Comparison of ENCODE assay signal across 13 mouse cellular contexts in genomic region chr8:64317815-64318214, GRCm38 (mm10).
"Had no signal": no experiment of that assay in that cellular context is flagged by ENCODE, and none has a peak within 500 bp of the region (broad histone marks: within the 10 kb centered on the region; RNA-seq: fewer than 3 reads in every experiment).

No protein-coding gene starts in this region.

- H3K9ac ChIP-seq: limb, embryonic 15.5 days; liver, embryonic 12.5 days; lung, embryonic 15.5 days; midbrain, embryonic 15.5 days; neural tube, embryonic 13.5 days; stomach, embryonic 15.5 days had no signal

- DNase-seq: right cerebral cortex, postnatal 4 days; spleen, adult 18-20 months; thymus, adult 2 months; thymus, postnatal 36 days had no signal

- ATAC-seq: liver, embryonic 12.5 days; midbrain, embryonic 15.5 days had no signal

- H3K4me3 ChIP-seq: limb, embryonic 15.5 days; liver, embryonic 12.5 days; lung, embryonic 15.5 days; megakaryocyte, embryonic 14.5 days; midbrain, embryonic 15.5 days; neural tube, embryonic 13.5 days; stomach, embryonic 15.5 days had no signal

- H3K27ac ChIP-seq: limb, embryonic 15.5 days; liver, embryonic 12.5 days; lung, embryonic 15.5 days; macrophage; midbrain, embryonic 15.5 days; stomach, embryonic 15.5 days had no signal

- H3K4me1 ChIP-seq: liver, embryonic 12.5 days; megakaryocyte, embryonic 14.5 days; midbrain, embryonic 15.5 days; stomach, embryonic 15.5 days had no signal

- H3K4me2 ChIP-seq: limb, embryonic 15.5 days; liver, embryonic 12.5 days; lung, embryonic 15.5 days; midbrain, embryonic 11.5 days; midbrain, embryonic 15.5 days; neural tube, embryonic 13.5 days; stomach, embryonic 15.5 days had no signal

- H3K9me3 ChIP-seq: liver, embryonic 12.5 days; lung, embryonic 15.5 days; megakaryocyte, embryonic 14.5 days; midbrain, embryonic 15.5 days; neural tube, embryonic 13.5 days; stomach, embryonic 15.5 days had no signal

- H3K36me3 ChIP-seq: limb, embryonic 15.5 days; liver, embryonic 12.5 days; lung, embryonic 15.5 days; midbrain, embryonic 15.5 days; neural tube, embryonic 13.5 days; stomach, embryonic 15.5 days had no signal

- H3K27me3 ChIP-seq: limb, embryonic 15.5 days; liver, embryonic 12.5 days; lung, embryonic 15.5 days; megakaryocyte, embryonic 14.5 days; midbrain, embryonic 15.5 days; neural tube, embryonic 13.5 days; stomach, embryonic 15.5 days had no signal
